Mouse (Mus musculus) stomach, postnatal 0 days (tissue): Measurements from ENCODE around the gene Btg3.

Experiments used
- CTCF ChIP-seq: IDR thresholded peaks from 2 replicates; pipeline ENCODE4 v1.5.1; 2016; ENCODE audit warnings: antibody characterized with exemption, low read depth, mild to moderate bottlenecking, moderate library complexity
- EP300 ChIP-seq: optimal IDR thresholded peaks from 2 replicates; pipeline ENCODE3; 2016; ENCODE audit warnings: antibody characterized with exemption

DNA sequence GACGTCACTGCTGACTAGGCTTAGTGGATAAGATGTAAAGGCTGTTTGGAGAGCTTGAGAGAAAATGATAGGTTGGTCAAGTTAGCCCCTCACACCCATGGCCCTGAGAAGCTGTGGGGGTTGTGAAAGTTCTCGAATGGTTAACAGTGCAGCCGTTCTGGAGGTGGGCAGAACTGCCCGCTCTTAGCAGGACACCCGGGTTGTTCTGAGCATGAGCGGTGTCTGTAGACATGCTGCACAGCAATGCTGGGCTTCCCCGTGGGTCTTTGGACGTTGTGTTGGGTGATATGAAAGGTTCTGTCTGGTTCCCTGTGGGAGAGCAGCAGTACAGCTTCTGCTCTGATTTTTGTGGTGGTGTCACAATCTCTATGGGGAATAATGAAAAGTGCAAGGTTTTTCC, 70.4 kb downstream of the Btg3 start:
- TF ChIP-seq CTCF (no peak), EP300 (no peak)
